Mouse (Mus musculus): ENCODE results near the gene Psme2.

DNA sequence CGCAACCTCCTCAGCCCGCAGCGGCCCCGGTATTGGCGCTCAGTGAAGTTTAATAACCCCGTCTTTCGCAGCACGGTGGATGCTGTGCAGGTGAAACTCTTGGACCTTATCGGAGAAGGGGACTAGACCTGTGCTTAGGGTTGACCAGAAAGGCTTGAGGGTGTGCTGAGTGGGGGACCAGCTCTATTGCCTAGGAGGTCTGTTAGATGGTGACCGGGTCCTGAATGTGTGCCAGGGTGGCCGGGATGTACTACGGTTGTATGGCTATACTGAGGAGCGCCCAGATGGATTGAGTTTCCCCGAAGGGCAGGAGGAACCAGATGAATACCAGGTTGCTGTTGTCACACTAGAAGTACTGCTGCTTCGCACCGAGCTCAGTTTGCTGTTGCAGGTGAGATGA, 1.3 kb upstream of the Psme2 start:
- TF ChIP-seq POLR2A (IDR thresholded peaks at IDR 0.05; ENCODE audit: borderline replicate concordance, extremely low read depth, low read depth, low read length) (no peak), CTCF (IDR thresholded peaks at IDR 0.05; ENCODE audit: insufficient read depth, low read length) (no peak)
